Mouse (Mus musculus) 3134 (cell line): ENCODE data around the gene Nupr1l.

ENCODE experiments used
- DNase-seq: peaks from one replicate; pipeline ENCODE4 v3.0.0-alpha.2; 2011; ENCODE audit warnings: low spot score; ENCODE audit not compliant: insufficient read length; ENCODE audit errors: extremely low read depth

The Nupr1l gene

DNA sequence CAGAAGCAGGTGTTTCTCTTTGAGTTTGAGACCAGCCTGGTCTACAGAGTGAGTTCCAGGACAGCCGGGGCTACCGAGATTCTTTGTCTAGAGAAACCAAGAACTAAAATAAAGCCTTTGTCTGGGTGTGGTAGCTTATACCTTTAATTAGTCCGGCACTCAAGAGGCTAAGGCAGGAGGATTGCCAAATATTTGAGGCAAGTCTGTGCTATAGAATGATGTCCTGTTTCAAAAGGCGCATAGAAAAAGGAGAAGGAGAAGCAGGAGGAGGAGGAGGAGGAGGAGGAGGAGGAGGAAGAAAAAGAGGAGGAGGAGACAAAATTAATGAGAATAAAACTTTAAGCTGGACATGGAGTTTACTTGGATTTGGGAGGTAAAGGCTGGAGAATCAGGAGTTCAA lies 54.9 kb downstream of the Nupr1l start:
- DNase-seq, result no peak
